Mouse (Mus musculus) common myeloid progenitor, adult 5-6 weeks (primary cell): Measurements from ENCODE around the gene Spast. TPM values are rescaled to one million over a fixed set of nuclear protein-coding genes. Genes with fewer than 3 reads are reported as not detected.

Experiments used
- ATAC-seq: replicated peaks from 2 replicates; pipeline ENCODE4 v1.8.0; 2016; ENCODE audit warnings: low read depth, mild to moderate bottlenecking, moderate TSS enrichment, inconsistent platforms; ENCODE audit not compliant: poor library complexity, severe bottlenecking
- total RNA-seq: library from RNA; stranded (forward); fragments of 200-1000, 187-1606 nt; gene quantifications from 2 replicates; pipeline ENCODE4 v1.2.3, GENCODE M21; 2017

The Spast gene
- total RNA-seq, 1 experiment from 2014 or later = 55.8 TPM

DNA sequence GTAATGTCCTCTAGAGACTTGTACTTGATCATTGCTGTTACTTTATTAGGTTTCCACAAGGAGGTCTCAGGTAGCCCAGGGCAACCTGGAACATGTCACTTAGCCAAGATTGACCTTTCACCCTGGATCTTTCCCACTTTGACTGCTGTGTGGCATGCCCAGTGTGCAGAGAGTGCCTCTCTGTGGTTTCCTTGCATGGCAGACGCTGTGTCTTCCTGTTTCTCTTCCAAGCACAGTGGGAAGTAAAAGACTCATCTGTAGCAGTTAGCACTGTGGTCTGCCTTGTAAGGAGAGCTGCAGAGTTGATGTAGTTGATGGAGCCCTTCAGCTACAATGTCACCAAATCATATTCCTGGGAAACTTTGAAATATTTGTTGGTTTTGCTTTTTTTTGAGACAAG, 75.9 kb downstream of the Spast start:
- ATAC-seq = peak; percentile 73

DNA sequence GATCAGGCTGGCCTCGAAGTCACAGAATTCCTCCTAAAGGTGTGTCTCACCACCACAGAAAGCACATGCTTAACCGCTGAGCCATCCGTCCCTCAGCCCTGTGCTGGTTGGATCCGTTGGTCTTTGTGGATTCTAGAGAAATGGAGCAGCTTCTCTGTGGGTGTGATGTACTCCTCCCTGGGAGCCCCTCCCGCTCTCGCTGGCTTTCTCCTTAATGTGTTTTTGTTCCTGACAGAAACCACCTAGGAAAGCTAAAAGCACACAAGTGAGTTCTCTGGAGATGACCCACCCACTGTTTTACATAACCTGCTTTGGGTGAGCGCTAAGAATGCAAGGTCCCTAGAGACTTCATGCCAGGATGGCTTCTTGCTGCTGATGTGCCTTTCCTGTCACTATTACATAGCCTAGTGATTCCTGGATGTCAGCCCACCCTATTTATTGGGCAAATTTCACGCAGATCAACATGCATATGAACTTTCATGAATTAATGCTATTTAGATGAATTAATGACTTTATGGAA, 78.1 kb downstream of the Spast start:
- ATAC-seq = no peak

DNA sequence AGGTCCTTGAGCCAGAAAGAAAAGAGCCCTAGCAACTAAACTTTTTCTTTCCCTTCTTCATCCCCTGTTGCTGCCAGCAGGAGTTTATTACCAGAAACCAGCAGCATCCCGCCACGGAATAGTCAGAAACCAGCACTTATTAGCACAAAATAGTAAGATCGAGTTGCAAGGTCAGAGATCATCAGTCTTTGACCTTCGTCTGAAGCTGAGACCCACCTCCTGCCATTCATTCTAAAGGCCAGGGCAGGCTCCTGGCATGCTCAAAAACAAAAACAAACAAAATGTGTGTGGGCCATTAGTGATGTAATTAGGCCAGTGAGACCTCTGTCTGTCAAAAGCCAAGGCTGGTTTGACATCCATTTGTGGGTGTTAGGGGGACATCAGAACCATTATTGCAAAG, 79.4 kb downstream of the Spast start:
- no peak for ATAC-seq

DNA sequence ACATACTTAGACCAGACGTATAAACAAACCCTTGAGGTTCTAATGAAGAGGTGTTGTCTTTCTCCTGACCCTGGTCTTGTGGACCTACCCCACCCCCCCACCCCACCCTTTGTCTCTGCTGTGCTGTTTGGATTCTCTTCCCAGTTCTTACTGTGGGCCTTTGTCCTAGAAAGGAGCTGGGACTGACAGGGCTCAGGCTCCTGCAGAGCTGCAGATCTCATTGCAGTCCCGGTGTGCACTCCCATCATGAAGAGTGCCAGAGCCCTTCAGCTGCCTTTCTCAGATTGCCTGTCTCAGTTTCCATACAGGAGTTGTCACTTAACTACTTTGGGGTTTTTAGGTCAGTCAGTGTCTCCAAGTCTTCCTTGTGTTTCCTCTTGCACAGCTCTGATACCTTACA, 81.9 kb downstream of the Spast start:
- ATAC-seq = no peak

DNA sequence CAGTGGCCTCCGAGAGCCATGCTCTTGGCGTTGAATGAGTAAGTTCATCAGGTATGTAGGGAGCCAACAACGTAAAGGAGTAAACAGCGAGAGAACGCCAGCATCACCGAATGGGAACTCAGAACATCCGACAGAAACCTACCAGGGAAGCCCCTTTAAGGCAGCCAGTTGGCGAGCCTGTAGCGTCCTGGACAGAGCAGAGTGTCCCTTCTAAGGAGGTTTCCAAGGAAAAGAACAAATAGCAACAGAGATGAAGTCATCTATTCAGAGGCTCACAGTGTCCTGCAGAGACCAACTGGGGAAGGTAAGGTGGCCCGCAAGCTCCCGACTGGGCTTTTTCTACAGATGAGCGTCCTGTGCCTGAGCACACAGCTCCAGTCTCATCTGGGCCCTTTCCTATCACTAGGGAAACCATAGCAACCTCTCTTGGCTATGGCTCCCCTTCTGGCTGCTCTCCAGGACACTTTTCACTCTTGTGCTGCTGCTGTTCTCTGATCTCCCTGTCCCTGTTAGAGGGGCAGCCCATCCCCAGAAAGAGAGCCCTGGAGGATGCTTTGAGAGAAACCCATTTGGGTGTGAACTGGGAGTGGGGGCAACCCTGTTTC, 85.7 kb downstream of the Spast start:
- ATAC-seq = no peak

DNA sequence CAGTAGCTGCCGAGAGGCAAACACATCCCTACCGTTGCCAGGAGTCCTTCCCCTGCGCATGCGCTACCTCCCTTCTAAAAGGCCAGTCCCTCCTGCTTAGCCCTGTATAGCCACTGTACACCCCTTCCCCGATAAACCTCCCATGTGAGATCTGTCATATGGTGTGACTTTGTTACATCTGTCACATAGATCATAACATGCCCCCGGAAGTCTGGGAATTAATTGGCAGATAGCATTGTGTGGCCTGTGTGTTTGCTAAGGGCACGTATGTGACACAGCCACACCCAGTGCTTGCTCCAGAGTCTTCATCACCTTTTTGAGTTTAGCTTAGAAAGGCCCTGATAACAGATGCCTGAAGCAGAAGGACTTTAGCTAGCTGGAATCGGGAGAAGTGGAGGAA, 91.3 kb downstream of the Spast start:
- ATAC-seq = no peak

DNA sequence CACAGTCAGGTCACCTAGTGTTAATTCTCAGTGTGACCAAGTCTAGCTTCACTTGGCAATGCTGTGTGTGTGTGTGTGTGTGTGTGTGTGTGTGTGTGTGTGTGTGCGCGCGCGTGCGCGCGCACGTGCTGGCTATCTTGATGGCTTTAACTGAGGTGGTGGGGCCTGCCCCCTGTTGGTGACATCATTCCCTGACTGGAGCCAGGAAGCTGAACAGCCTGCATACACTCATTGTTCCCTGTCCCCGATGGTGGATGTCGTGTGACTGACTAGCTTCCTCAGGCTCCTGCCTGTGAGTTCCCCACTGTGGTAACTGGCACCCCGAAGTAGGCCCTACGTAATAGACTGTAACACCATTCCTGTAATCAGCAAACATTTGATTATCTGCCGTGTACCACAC, 92.7 kb downstream of the Spast start:
- 0 out of 2 replicates have a peak, but pooled peaks have one; percentile 32 for ATAC-seq

DNA sequence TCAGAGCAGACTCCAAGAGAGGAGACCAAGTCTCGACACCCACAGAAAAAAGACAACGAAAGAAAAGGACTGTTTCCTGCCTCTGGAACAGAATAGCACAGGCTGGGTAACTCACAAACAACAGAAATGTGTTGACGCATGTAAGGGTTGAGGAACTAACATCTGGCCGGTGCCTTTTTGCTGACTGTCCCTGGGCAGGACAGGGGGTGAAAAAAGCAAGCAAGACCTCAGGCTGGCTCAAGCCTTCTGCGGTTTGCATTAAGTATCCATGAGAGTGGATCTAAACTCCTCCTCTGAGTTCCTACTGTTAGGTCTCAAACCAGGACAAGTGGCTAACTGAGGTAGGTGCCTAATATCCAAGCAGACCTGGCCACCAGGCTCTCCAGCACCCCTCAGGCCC, 93.8 kb downstream of the Spast start:
- ATAC-seq = no peak

DNA sequence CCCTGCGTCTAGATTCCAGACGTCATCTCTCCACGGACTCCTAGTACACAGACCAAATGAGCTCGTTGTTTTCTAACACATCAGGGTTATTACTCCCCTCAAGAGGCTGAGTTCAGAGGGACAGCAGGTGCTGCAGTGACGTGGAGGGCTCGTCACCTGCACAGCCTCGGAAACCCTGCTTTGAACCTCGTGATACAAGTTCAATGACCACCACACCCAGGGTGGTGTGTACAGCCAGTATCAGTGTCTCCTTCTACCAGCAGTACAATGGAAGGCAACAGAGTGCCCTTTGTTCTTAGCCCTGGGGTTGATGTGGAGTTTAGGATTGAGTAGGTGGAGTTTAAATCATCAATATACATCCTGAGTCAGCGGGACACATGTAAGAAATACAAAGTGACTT, 99.0 kb downstream of the Spast start:
- ATAC-seq = no peak

DNA sequence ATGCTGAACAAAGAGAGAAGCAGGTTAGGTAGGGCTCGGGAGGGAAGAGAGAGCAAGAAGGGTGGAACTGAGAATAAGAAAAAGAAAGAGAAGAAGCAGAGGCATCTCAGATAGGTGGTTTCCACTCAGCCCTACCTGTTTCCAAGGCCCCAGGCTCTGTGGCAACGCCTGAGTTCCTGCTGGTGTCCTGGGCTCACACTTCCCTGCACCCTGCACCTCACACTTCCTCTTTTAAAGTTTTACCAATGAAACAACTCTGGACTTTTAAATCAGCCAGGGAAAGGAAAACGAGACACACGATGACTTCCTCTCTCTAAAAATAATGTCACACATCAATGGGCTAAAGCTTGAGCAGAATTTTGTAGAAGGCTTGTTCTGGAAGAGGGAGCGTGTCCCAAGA, 101.7 kb downstream of the Spast start:
- peak; percentile 98 for ATAC-seq

Other genes with a start within 250 kb of the Spast start
- 127 and 146 TPM in 2 replicates for gene Memo1, start 43.5 kb upstream of the Spast start, total RNA-seq
- gene Dpy30, start 15.0 kb upstream of the Spast start, total RNA-seq = 107 and 148 TPM in 2 replicates
- 9.1 and 13.8 TPM in 2 replicates for gene Slc30a6, start 56.6 kb downstream of the Spast start, total RNA-seq
- 6.9 and 7.1 TPM in 2 replicates for gene Nlrc4, start 120.2 kb downstream of the Spast start, total RNA-seq
- 36.1 and 41.7 TPM in 2 replicates for gene Yipf4, start 150.5 kb downstream of the Spast start, total RNA-seq
- gene Birc6, start 189.3 kb downstream of the Spast start, total RNA-seq = 154 and 163 TPM in 2 replicates